Mouse (Mus musculus) embryonic stem cell, embryonic (primary cell): ENCODE measurements around the gene Mpv17l2.

Experiments
- CTCF ChIA-PET, 4 experiments: fragments of 300-600 bp in 2 of 4; fragments of 350-600 bp in 2 of 4; sonication (Branson Sonifier 250); formaldehyde crosslinking; loops; one replicate each; lab custom pipeline; 2022; ENCODE audit warnings: inconsistent platforms in 2 of 4; lab: Charles Lee
- POLR2A ChIA-PET, 4 experiments: fragments of 300-600 bp in 2 of 4; fragments of 350-600 bp in 2 of 4; sonication (Branson Sonifier 250); formaldehyde crosslinking; loops; one replicate each; lab custom pipeline; 2022; ENCODE audit warnings: antibody characterized with exemption in 4 of 4, inconsistent platforms in 1 of 4; lab: Charles Lee

Mpv17l2 gene

GRCm38 (mm10) chr8:70775851-70776495, 15.2 kb upstream of the Mpv17l2 start:
- POLR2A ChIA-PET = interaction anchor here in 3 of 4 experiments (0.5 to 12.9 kb wide), 57 partner anchors 7 to 255 kb away, joined by 3 to 163 read pairs (median 6); partner anchors contain the start of genes Arrdc2 (in 3 of the 3), Mpv17l2 (in 3 of the 3), Jund (in 2 of the 3) and Lsm4 (in 2 of the 3)

GRCm38 (mm10) chr8:70775227-70775626, 14.5 kb upstream of the Mpv17l2 start:
- CTCF ChIA-PET = interaction anchor here in 1 of 4 experiments (1.2 to 2.0 kb wide), 2 partner anchors 12 to 22 kb away, joined by 4 to 7 read pairs; no protein-coding TSS in a partner anchor
- POLR2A ChIA-PET = interaction anchor here in 2 of 4 experiments (0.5 to 12.9 kb wide), 17 partner anchors 9 to 166 kb away, joined by 3 to 163 read pairs (median 10); partner anchors contain the start of genes Jund (in 2 of the 2), Rpl18a (in 2 of the 2), Arrdc2 (in 1 of the 2) and Mast3 (in 1 of the 2)

More at GRCm38 (mm10) chr8:70775851-70776495, 15.2 kb upstream of the Mpv17l2 start:
- CTCF ChIA-PET = interaction anchor here in 1 of 4 experiments (1.7 to 2.0 kb wide), 3 partner anchors 9 to 21 kb away, joined by 3 to 7 read pairs (median 5); partner anchors contain the start of gene Mpv17l2

GRCm38 (mm10) chr8:70774740-70775139, 14.0 kb upstream of the Mpv17l2 start:
- ChIA-PET POLR2A (interaction anchor here in 3 of 4 experiments (1.0 to 12.9 kb wide), 16 partner anchors 9 to 166 kb away, joined by 3 to 163 read pairs (median 6); partner anchors contain the start of genes Arrdc2 (in 2 of the 3), Jund (in 2 of the 3), Rpl18a (in 2 of the 3) and Mast3 (in 1 of the 3)), CTCF (interaction anchor here in 2 of 4 experiments (1.1 to 2.9 kb wide), 3 partner anchors 11 to 47 kb away, joined by 3 to 10 read pairs (median 4); no protein-coding TSS in a partner anchor)

- CTCF ChIA-PET = interaction anchor here in 2 of 4 experiments (0.5 to 2.9 kb wide), 5 partner anchors 10 to 55 kb away, joined by 3 to 10 read pairs (median 3); partner anchors contain the start of gene Gm3336 (in 1 of the 2)
- POLR2A ChIA-PET = interaction anchor here in 3 of 4 experiments (0.8 to 12.9 kb wide), 16 partner anchors 9 to 123 kb away, joined by 3 to 163 read pairs (median 4); partner anchors contain the start of genes Arrdc2 (in 3 of the 3), Lsm4 (in 2 of the 3), Jund (in 1 of the 3) and Pgpep1 (in 1 of the 3)
These were observed 13.1 kb upstream of the Mpv17l2 start for GRCm38 (mm10) chr8:70773833-70774232.

GRCm38 (mm10) chr8:70773410-70773809, 12.7 kb upstream of the Mpv17l2 start:
- POLR2A ChIA-PET = interaction anchor here in 3 of 4 experiments (0.7 to 12.9 kb wide), 16 partner anchors 9 to 263 kb away, joined by 3 to 163 read pairs (median 4); partner anchors contain the start of genes Arrdc2 (in 3 of the 3), Lsm4 (in 2 of the 3), Pgpep1 (in 1 of the 3) and Uba52 (in 1 of the 3)
- CTCF ChIA-PET = interaction anchor here in 2 of 4 experiments (1.1 to 2.9 kb wide), 4 partner anchors 10 to 55 kb away, joined by 3 to 10 read pairs (median 4); partner anchors contain the start of gene Gm3336 (in 1 of the 2)

GRCm38 (mm10) chr8:70772890-70773289, 12.1 kb upstream of the Mpv17l2 start:
- CTCF ChIA-PET = interaction anchor here (0.5 to 2.9 kb wide), 5 partner anchors 9 to 412 kb away, joined by 3 to 10 read pairs (median 4); no protein-coding TSS in a partner anchor
- POLR2A ChIA-PET = interaction anchor here in 3 of 4 experiments (0.7 to 12.9 kb wide), 16 partner anchors 9 to 263 kb away, joined by 3 to 163 read pairs (median 4); partner anchors contain the start of genes Arrdc2 (in 2 of the 3), Lsm4 (in 2 of the 3), Jund (in 1 of the 3) and Mpv17l2 (in 1 of the 3)

GRCm38 (mm10) chr8:70772075-70772474, 11.3 kb upstream of the Mpv17l2 start:
- ChIA-PET CTCF (interaction anchor here (0.5 to 2.9 kb wide), 6 partner anchors 8 to 151 kb away, joined by 3 to 10 read pairs (median 4); no protein-coding TSS in a partner anchor), POLR2A (interaction anchor here in 3 of 4 experiments (0.6 to 12.9 kb wide), 13 partner anchors 9 to 262 kb away, joined by 3 to 163 read pairs (median 8); partner anchors contain the start of genes Arrdc2 (in 2 of the 3), Mpv17l2 (in 2 of the 3), Jund (in 1 of the 3) and Lsm4 (in 1 of the 3))

- CTCF ChIA-PET = interaction anchor here in 1 of 4 experiments (0.9 to 1.3 kb wide), 4 partner anchors 8 to 73 kb away, joined by 3 to 4 read pairs (median 3); partner anchors contain the start of gene Gm3336
- POLR2A ChIA-PET = interaction anchor here in 3 of 4 experiments (1.0 to 12.9 kb wide), 14 partner anchors 9 to 73 kb away, joined by 3 to 163 read pairs (median 7); partner anchors contain the start of genes Arrdc2 (in 3 of the 3), Jund (in 2 of the 3), Gm3336 (in 1 of the 3) and Mpv17l2 (in 1 of the 3)
These were observed 10.5 kb upstream of the Mpv17l2 start for GRCm38 (mm10) chr8:70771217-70771616.

- ChIA-PET POLR2A (interaction anchor here in 3 of 4 experiments (0.6 to 12.9 kb wide), 23 partner anchors 6 to 512 kb away, joined by 3 to 163 read pairs (median 6); partner anchors contain the start of genes Arrdc2 (in 3 of the 3), Jund (in 2 of the 3), Gm3336 (in 1 of the 3) and Mpv17l2 (in 1 of the 3)), CTCF (interaction anchor here in 2 of 4 experiments (0.6 to 3.9 kb wide), 10 partner anchors 13 to 1476 kb away, joined by 3 to 27 read pairs (median 4); partner anchors contain the start of genes Gm3336 (in 1 of the 2) and Rab3a (in 1 of the 2))
These were observed 10.0 kb upstream of the Mpv17l2 start for GRCm38 (mm10) chr8:70770748-70771147.

GRCm38 (mm10) chr8:70769858-70770257, 9.1 kb upstream of the Mpv17l2 start:
- ChIA-PET CTCF (interaction anchor here (0.5 to 3.9 kb wide), 45 partner anchors 9 to 421 kb away, joined by 3 to 27 read pairs (median 4); partner anchors contain the start of genes Arrdc2 (in 3 of the 4), Gm3336 (in 3 of the 4), Mpv17l2 (in 2 of the 4) and Lsm4 (in 1 of the 4)), POLR2A (interaction anchor here in 3 of 4 experiments (0.5 to 12.9 kb wide), 33 partner anchors 7 to 511 kb away, joined by 3 to 163 read pairs (median 6); partner anchors contain the start of genes Arrdc2 (in 3 of the 3), Jund (in 3 of the 3), Mpv17l2 (in 2 of the 3) and Pik3r2 (in 2 of the 3))

- CTCF ChIA-PET = interaction anchor here (0.5 to 3.9 kb wide), 57 partner anchors 8 to 566 kb away, joined by 3 to 27 read pairs (median 3); partner anchors contain the start of genes Gm3336 (in 3 of the 4), Arrdc2 (in 2 of the 4), Mpv17l2 (in 2 of the 4) and Lsm4 (in 1 of the 4)
These were observed 8.6 kb upstream of the Mpv17l2 start for GRCm38 (mm10) chr8:70769359-70769758.

GRCm38 (mm10) chr8:70768956-70769355, 8.2 kb upstream of the Mpv17l2 start:
- ChIA-PET POLR2A (interaction anchor here in 3 of 4 experiments (0.5 to 12.9 kb wide), 64 partner anchors 8 to 709 kb away, joined by 3 to 163 read pairs (median 4); partner anchors contain the start of genes Gm3336 (in 3 of the 3), Pik3r2 (in 3 of the 3), Arrdc2 (in 2 of the 3) and Jund (in 2 of the 3)), CTCF (interaction anchor here (0.6 to 3.9 kb wide), 46 partner anchors 8 to 566 kb away, joined by 3 to 27 read pairs (median 4); partner anchors contain the start of genes Arrdc2 (in 3 of the 4), Gm3336 (in 3 of the 4), Mpv17l2 (in 2 of the 4) and Rab3a (in 1 of the 4))

More at GRCm38 (mm10) chr8:70769359-70769758, 8.6 kb upstream of the Mpv17l2 start:
- POLR2A ChIA-PET = interaction anchor here in 3 of 4 experiments (0.5 to 12.9 kb wide), 62 partner anchors 8 to 708 kb away, joined by 3 to 163 read pairs (median 4); partner anchors contain the start of genes Arrdc2 (in 3 of the 3), Jund (in 3 of the 3), Pik3r2 (in 3 of the 3) and Gm3336 (in 2 of the 3)

- ChIA-PET POLR2A (interaction anchor here (0.6 to 12.9 kb wide), 65 partner anchors 7 to 709 kb away, joined by 3 to 201 read pairs (median 4); partner anchors contain the start of genes Arrdc2 (in 4 of the 4), Gm3336 (in 3 of the 4), Pik3r2 (in 3 of the 4) and Jund (in 2 of the 4)), CTCF (interaction anchor here (0.6 to 3.9 kb wide), 39 partner anchors 7 to 265 kb away, joined by 3 to 27 read pairs (median 4); partner anchors contain the start of genes Arrdc2 (in 3 of the 4), Gm3336 (in 2 of the 4), Mpv17l2 (in 2 of the 4) and Rab3a (in 1 of the 4))
These were observed 7.6 kb upstream of the Mpv17l2 start for GRCm38 (mm10) chr8:70768231-70768776.

GRCm38 (mm10) chr8:70767503-70767902, 6.8 kb upstream of the Mpv17l2 start:
- ChIA-PET CTCF (interaction anchor here in 3 of 4 experiments (0.6 to 3.9 kb wide), 17 partner anchors 9 to 240 kb away, joined by 3 to 27 read pairs (median 4); partner anchors contain the start of genes Arrdc2 (in 2 of the 3), Gm3336 (in 2 of the 3), Fkbp8 (in 1 of the 3) and Kxd1 (in 1 of the 3)), POLR2A (interaction anchor here (0.6 to 12.4 kb wide), 69 partner anchors 9 to 740 kb away, joined by 3 to 201 read pairs (median 5); partner anchors contain the start of genes Arrdc2 (in 4 of the 4), Rab3a (in 3 of the 4), Jund (in 2 of the 4) and Mast3 (in 2 of the 4))
